Mouse (Mus musculus) MEL (cell line): ENCODE results near the gene Klf9. TPM values are rescaled to one million over a fixed set of nuclear protein-coding genes. Genes with fewer than 3 reads are reported as not detected.

Experiments
- DNase-seq: peaks from one replicate; pipeline ENCODE4 v3.0.0; 2011; ENCODE audit warnings: low read depth, low spot score
- H3K27ac ChIP-seq: 2 replicates; pipeline ENCODE4 v1.5.1; 2012; ENCODE audit warnings: low read depth, mild to moderate bottlenecking, control low read depth, low read length, moderate library complexity; ENCODE audit not compliant: control insufficient read depth
- H3K27me3 ChIP-seq, 2 experiments: fragments of 150-350 bp in 1 of 2; sonication (generic) in 1 of 2; 2 replicates each; pipeline ENCODE4 v1.6.1; 2012; ENCODE audit warnings: low read length in 2 of 2, mild to moderate bottlenecking in 2 of 2, improper control_type of control experiment in 1 of 2, moderate library complexity in 1 of 2; ENCODE audit not compliant: insufficient read depth in 2 of 2, control insufficient read depth in 1 of 2
- H3K36me3 ChIP-seq, 2 experiments: 2 replicates each; pipeline ENCODE4 v1.6.1; 2012 to 2014; ENCODE audit warnings: low read length in 2 of 2, improper control_type of control experiment in 1 of 2, inconsistent platforms in 1 of 2, mild to moderate bottlenecking in 1 of 2; ENCODE audit not compliant: insufficient read depth in 2 of 2, control insufficient read depth in 1 of 2
- H3K4me1 ChIP-seq, 2 experiments: fragments of 150-350 bp in 1 of 2; sonication (generic) in 1 of 2; 2 replicates each; pipeline ENCODE4 v1.6.1; 2012; ENCODE audit warnings: low read length in 2 of 2, improper control_type of control experiment in 1 of 2, mild to moderate bottlenecking in 1 of 2; ENCODE audit not compliant: insufficient read depth in 2 of 2, control insufficient read depth in 1 of 2
- H3K4me3 ChIP-seq, 2 experiments: fragments of 150-350 bp in 1 of 2; sonication (generic) in 1 of 2; 2 replicates each; pipeline ENCODE4 v1.5.1; 2012; ENCODE audit warnings: low read depth in 2 of 2, low read length in 2 of 2, mild to moderate bottlenecking in 2 of 2, moderate library complexity in 2 of 2, control low read depth in 1 of 2, improper control_type of control experiment in 1 of 2; ENCODE audit not compliant: control insufficient read depth in 1 of 2, insufficient read depth in 1 of 2
- H3K79me2 ChIP-seq: 2 replicates; pipeline ENCODE4 v1.6.1; 2012; ENCODE audit warnings: mild to moderate bottlenecking, low read length, moderate library complexity; ENCODE audit not compliant: control insufficient read depth, poor library complexity, insufficient read depth
- H3K9ac ChIP-seq: 2 replicates; pipeline ENCODE4 v1.6.1; 2012; ENCODE audit warnings: low read depth, mild to moderate bottlenecking, control low read depth, low read length, moderate library complexity; ENCODE audit not compliant: control insufficient read depth, poor library complexity, severe bottlenecking
- H3K9me3 ChIP-seq: fragments of 150-350 bp; sonication (generic); replicated peaks from 2 replicates; pipeline ENCODE4 v1.6.1; 2012; ENCODE audit warnings: mild to moderate bottlenecking, low read length, improper control_type of control experiment, moderate library complexity; ENCODE audit not compliant: insufficient read depth
- BHLHE40 ChIP-seq: IDR thresholded peaks from 2 replicates; pipeline ENCODE4 v1.6.1; 2012; ENCODE audit warnings: low read depth, mild to moderate bottlenecking, inconsistent platforms, low read length, improper control_type of control experiment, borderline replicate concordance
- CHD1 ChIP-seq: IDR thresholded peaks from 2 replicates; pipeline ENCODE4 v1.6.1; 2012; ENCODE audit warnings: low read depth, mild to moderate bottlenecking, inconsistent platforms, low read length, improper control_type of control experiment
- ELF1 ChIP-seq: IDR thresholded peaks from 2 replicates; pipeline ENCODE4 v1.6.1; 2014; ENCODE audit warnings: low read depth, mild to moderate bottlenecking, inconsistent platforms, low read length, improper control_type of control experiment, moderate library complexity
- ETS1 ChIP-seq: IDR thresholded peaks from 2 replicates; pipeline ENCODE4 v1.6.1; 2012; ENCODE audit warnings: low read depth, mild to moderate bottlenecking, inconsistent platforms, low read length, improper control_type of control experiment, moderate library complexity
- GABPA ChIP-seq: IDR thresholded peaks from 2 replicates; pipeline ENCODE4 v1.6.1; 2012; ENCODE audit warnings: low read depth, mild to moderate bottlenecking, inconsistent platforms, low read length, improper control_type of control experiment, moderate library complexity
- KAT2A ChIP-seq: conservative IDR thresholded peaks from 2 replicates; pipeline ENCODE4 v1.6.1; 2012; ENCODE audit warnings: low read depth, low read length, improper control_type of control experiment, inconsistent platforms
- MAFK ChIP-seq: IDR thresholded peaks from 2 replicates; pipeline ENCODE4 v1.6.1; 2011; ENCODE audit warnings: low read depth, mild to moderate bottlenecking, low read length, improper control_type of control experiment, borderline replicate concordance
- MAZ ChIP-seq: IDR thresholded peaks from 2 replicates; pipeline ENCODE4 v1.6.1; 2012; ENCODE audit warnings: low read depth, mild to moderate bottlenecking, inconsistent platforms, low read length, improper control_type of control experiment
- MXI1 ChIP-seq: IDR thresholded peaks from 2 replicates; pipeline ENCODE4 v1.6.1; 2011; ENCODE audit warnings: mild to moderate bottlenecking, low read depth, low read length, improper control_type of control experiment
- MYB ChIP-seq: IDR thresholded peaks from 2 replicates; pipeline ENCODE4 v1.6.1; 2011; ENCODE audit warnings: mild to moderate bottlenecking, low read depth, low read length, improper control_type of control experiment
- MYC ChIP-seq: IDR thresholded peaks from 2 replicates; pipeline ENCODE4 v1.6.1; 2011; ENCODE audit warnings: low read depth, mild to moderate bottlenecking, low read length, improper control_type of control experiment, moderate library complexity
- NELFE ChIP-seq: IDR thresholded peaks from 2 replicates; pipeline ENCODE4 v1.6.1; 2011; ENCODE audit warnings: low read depth, low read length, improper control_type of control experiment
- NRF1 ChIP-seq: IDR thresholded peaks from 2 replicates; pipeline ENCODE4 v1.6.1; 2014; ENCODE audit warnings: low read depth, mild to moderate bottlenecking, inconsistent platforms, low read length, improper control_type of control experiment, moderate library complexity; ENCODE audit not compliant: poor library complexity, insufficient read depth, severe bottlenecking
- POLR2AphosphoS5 ChIP-seq: IDR thresholded peaks from 2 replicates; pipeline ENCODE4 v1.6.1; 2012; ENCODE audit warnings: low read depth, borderline replicate concordance, mild to moderate bottlenecking, inconsistent platforms, low read length, moderate library complexity, mixed read lengths
- TAL1 ChIP-seq: IDR thresholded peaks from 2 replicates; pipeline ENCODE4 v1.6.1; 2012; ENCODE audit warnings: mild to moderate bottlenecking, inconsistent platforms, low read length, moderate library complexity, mixed read lengths
- TBP ChIP-seq: IDR thresholded peaks from 2 replicates; pipeline ENCODE4 v1.8.0; 2011; ENCODE audit warnings: low read depth, low read length, improper control_type of control experiment
- TCF12 ChIP-seq: IDR thresholded peaks from 2 replicates; pipeline ENCODE4 v1.6.1; 2014; ENCODE audit warnings: low read depth, mild to moderate bottlenecking, inconsistent platforms, low read length, improper control_type of control experiment, moderate library complexity
- ZKSCAN1 ChIP-seq: IDR thresholded peaks from 2 replicates; pipeline ENCODE4 v1.6.1; 2012; ENCODE audit warnings: low read depth, mild to moderate bottlenecking, inconsistent platforms, low read length, improper control_type of control experiment, moderate library complexity
- ZNF384 ChIP-seq: IDR thresholded peaks from 2 replicates; pipeline ENCODE4 v1.6.1; 2012; ENCODE audit warnings: low read depth, mild to moderate bottlenecking, inconsistent platforms, low read length, improper control_type of control experiment
- polyA plus RNA-seq, 2 experiments: library from polyadenylated mRNA; stranded (reverse) in 1 of 2; unstranded in 1 of 2; fragments of >175 nt in 1 of 2; fragments of >200 nt in 1 of 2; gene quantifications; 2 replicates each; pipeline versions ENCODE4 v1.2.1 to v1.2.4; 2012; ENCODE audit warnings: low replicate concordance in 2 of 2, low read depth in 1 of 2; ENCODE audit not compliant: insufficient read length in 2 of 2, insufficient read depth in 1 of 2, missing spikeins in 1 of 2
- total RNA-seq: library from RNA; depleted of rRNA; stranded (reverse); fragments of 300-350 nt; gene quantifications from 2 replicates; pipeline ENCODE4 v1.2.3, GENCODE M21; 2012

Klf9 gene
- total and polyA plus RNA-seq, 3 experiments, result 0.01 TPM; not detected in 2

GRCm38 (mm10) chr19:23188986-23189385 is 48.0 kb downstream of the Klf9 start:
- Histone ChIP-seq H3K27me3 (no peaks in the 10 kb centered on the region), H3K79me2 (no peaks in the 10 kb centered on the region)

GRCm38 (mm10) chr19:23189744-23190143 is 48.7 kb downstream of the Klf9 start:
- TF ChIP-seq MYC, result no peak
- TF ChIP-seq TBP, result no peak
- TF ChIP-seq MAFK, result no peak
- TF ChIP-seq GABPA, result no peak
- TF ChIP-seq NELFE, result no peak
- TF ChIP-seq CHD1, result no peak
- no peak for TF ChIP-seq KAT2A
- no peak for TF ChIP-seq NRF1
- no peak for TF ChIP-seq ZNF384
- TF ChIP-seq ZKSCAN1, result no peak
- Histone ChIP-seq H3K36me3 (no peaks in the 10 kb centered on the region; a peak in 2 of 4 replicates), H3K27ac (no peak overlapping the region)

More at GRCm38 (mm10) chr19:23188986-23189385, 48.0 kb downstream of the Klf9 start:
- TF ChIP-seq MAFK, result no peak
- no peak for TF ChIP-seq POLR2AphosphoS5
- no peak for TF ChIP-seq MXI1
- TF ChIP-seq NELFE, result no peak
- no peak for TF ChIP-seq TCF12
- no peak for TF ChIP-seq BHLHE40
- TF ChIP-seq, all 39 proteins: peak for 0
- Histone ChIP-seq H3K27ac (no peak overlapping the region), H3K9ac (no peak overlapping the region), H3K4me1 (no peaks in the 10 kb centered on the region), H3K4me3 (no peak overlapping the region), H3K9me3 (no peaks in the 10 kb centered on the region), H3K36me3 (no peaks in the 10 kb centered on the region; a peak in 2 of 4 replicates)
- no peak for DNase-seq

GRCm38 (mm10) chr19:23191486-23191885 is 50.5 kb downstream of the Klf9 start:
- H3K27me3 ChIP-seq, result no peaks in the 10 kb centered on the region

More at GRCm38 (mm10) chr19:23189744-23190143, 48.7 kb downstream of the Klf9 start:
- Histone ChIP-seq H3K27me3 (no peaks in the 10 kb centered on the region), H3K9ac (no peak overlapping the region), H3K9me3 (no peaks in the 10 kb centered on the region), H3K4me1 (no peaks in the 10 kb centered on the region), H3K79me2 (no peaks in the 10 kb centered on the region), H3K4me3 (no peak overlapping the region)
- no peak for DNase-seq

More at GRCm38 (mm10) chr19:23191486-23191885, 50.5 kb downstream of the Klf9 start:
- no peaks in the 10 kb centered on the region for H3K79me2 ChIP-seq
- DNase-seq, result no peak
- no peaks in the 10 kb centered on the region; a peak in 2 of 4 replicates for H3K36me3 ChIP-seq
- TF ChIP-seq TAL1 (no peak), POLR2AphosphoS5 (no peak), CHD1 (no peak), MAZ (no peak), ELF1 (no peak), MYB (no peak), ETS1 (no peak)
- TF ChIP-seq, all 39 proteins: peak for 0
- H3K9ac ChIP-seq, result no peak overlapping the region
- H3K4me3 ChIP-seq, result no peak overlapping the region
- no peaks in the 10 kb centered on the region for H3K9me3 ChIP-seq
- no peak overlapping the region for H3K27ac ChIP-seq
- no peaks in the 10 kb centered on the region for H3K4me1 ChIP-seq
